Mouse (Mus musculus): Measurements from ENCODE around the gene Pam. TPM values are rescaled to one million over a fixed set of nuclear protein-coding genes. Genes with fewer than 3 reads are reported as not detected.

The Pam gene
- polyA plus RNA-seq, 1 experiment = 14.7 TPM

DNA sequence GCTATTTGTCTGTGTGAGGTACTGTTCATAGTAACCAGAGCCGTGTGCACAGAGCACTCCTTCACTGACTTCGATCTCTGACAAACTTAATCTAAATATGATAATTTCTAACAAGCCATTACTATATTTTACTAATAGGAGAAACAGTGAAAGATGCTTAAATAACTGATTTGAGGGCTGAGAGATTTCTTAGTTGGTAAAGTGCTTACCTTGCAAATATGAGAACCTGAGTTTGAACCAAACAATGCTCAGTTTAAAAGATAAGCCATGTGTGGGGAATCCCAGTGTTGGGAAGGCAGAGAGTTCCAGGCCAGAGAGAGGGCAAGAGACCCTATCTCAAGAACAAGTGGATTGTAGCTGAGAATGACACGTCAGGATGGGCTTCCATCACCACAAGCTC lies 347.3 kb downstream of the Pam start:
- no peak for DNase-seq (ENCODE audit: low read depth, low spot score)
- WGBS = 96% methylated on average over 3 of the region's 3 CpGs

DNA sequence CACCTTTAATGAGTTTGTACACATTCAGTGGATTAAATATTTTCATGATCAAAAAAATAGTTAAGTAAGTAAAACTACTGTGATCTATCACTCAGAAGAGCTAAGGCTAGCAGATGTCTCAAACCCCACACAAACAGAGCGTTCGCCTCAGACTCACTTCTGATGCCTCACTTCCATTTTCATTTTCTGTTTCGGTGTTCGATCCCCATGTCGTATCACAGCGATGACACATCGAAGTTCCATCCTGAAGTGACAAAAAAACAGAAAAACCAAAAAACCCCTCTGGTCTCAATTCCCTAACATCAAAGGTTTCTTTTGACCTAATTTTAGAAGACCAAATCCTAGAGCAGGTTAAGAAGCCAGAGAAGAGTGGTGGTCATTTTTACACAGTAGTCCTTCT lies 349.2 kb downstream of the Pam start:
- no peak for DNase-seq (ENCODE audit: low read depth, low spot score)
- 96% methylated on average over 7 of the region's 7 CpGs for WGBS

DNA sequence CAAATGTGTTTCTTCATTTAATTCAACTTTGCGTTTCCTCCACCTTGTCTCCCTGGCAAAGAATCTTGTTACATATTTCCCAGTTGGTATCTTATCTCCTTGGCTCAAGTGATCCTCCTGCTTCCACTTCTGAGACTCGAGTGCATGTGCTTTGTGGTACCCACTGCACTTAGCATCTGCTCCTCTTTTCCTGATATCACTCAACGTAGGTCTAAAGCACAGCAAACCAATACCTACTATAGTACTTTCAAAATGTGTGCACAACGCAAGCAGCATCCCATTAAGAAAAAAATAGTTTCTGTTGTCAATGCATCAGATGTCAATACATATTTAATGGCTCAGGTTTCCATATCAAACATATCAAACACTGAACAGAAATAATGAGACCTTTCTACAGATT lies 349.7 kb downstream of the Pam start:
- DNase-seq (ENCODE audit: low read depth, low spot score) = no peak
- 90% methylated on average over 4 of the region's 4 CpGs for WGBS
